Mouse (Mus musculus) urinary bladder, postnatal 14 days (tissue): ENCODE results near the gene Ermard.

ENCODE experiments used
- DNase-seq: peaks from one replicate; pipeline ENCODE4 v3.0.0; 2021; ENCODE audit warnings: low spot score

Ermard gene

GRCm38 (mm10) chr17:15120569-15120968, 79.6 kb downstream of the Ermard start:
- DNase-seq: no peak

GRCm38 (mm10) chr17:15129630-15130287, 88.8 kb downstream of the Ermard start:
- peak; percentile 23 for DNase-seq

GRCm38 (mm10) chr17:15130288-15130656, 89.3 kb downstream of the Ermard start:
- DNase-seq: no peak

GRCm38 (mm10) chr17:15134905-15135669, 94.1 kb downstream of the Ermard start:
- DNase-seq: no peak

- no peak for DNase-seq
Measured at GRCm38 (mm10) chr17:15137443-15137842, 96.4 kb downstream of the Ermard start.
